Mouse (Mus musculus) layer of hippocampus, postnatal 14 days (tissue): ENCODE measurements around the gene Cog2. TPM values are rescaled to one million over a fixed set of nuclear protein-coding genes. Genes with fewer than 3 reads are reported as not detected.

ENCODE experiments used
- DNase-seq, 2 experiments: peaks; one replicate each; pipeline ENCODE4 v3.0.0; 2021 to 2022; ENCODE audit warnings: low spot score in 2 of 2, mixed read lengths in 1 of 2
- total RNA-seq, 2 experiments: library from RNA; stranded (reverse); gene quantifications; 2 replicates each; pipeline ENCODE4 v1.2.3; 2021

The Cog2 gene
- total RNA-seq, 2 experiments from 2014 or later, result 33.7 to 38.2 TPM

DNA sequence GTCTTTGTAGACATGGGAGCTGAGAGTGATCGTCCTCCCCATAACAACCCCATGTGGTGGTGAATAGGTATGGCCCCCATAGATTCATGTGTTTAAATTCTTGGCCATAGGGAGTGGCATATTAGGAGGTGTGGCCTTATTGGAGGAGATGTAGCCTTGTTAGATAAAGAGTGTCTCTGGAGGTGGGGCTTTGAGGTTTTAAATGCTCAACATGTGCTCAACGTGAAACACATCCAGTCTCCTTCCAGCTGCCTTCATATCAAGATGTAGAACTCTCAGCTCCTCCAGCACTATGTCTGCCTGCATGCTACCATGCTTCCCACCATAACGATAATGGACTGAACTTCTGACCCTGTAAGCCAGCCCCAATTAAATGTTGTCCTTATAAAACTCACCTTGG is 4.5 kb upstream of the Cog2 start:
- no peak for DNase-seq

DNA sequence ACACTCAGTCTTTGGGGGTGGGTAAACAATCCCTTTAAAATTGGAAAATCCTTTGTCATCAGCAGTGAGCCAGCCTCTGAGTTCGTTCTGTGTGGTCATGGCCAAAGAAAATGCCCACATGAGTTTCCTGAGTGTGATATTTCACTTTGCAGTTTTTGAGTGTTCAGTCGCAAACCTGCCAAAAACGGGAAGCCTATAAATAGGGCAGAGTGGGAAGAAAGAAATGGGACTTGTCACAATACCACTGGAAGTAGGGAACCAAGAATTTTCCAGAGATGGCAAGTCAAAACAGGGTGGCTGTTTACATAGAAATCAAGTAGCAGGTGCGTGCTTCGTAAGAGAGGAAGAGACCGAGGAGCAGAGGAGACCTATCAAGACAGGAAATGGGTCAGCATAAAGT is 4.0 kb upstream of the Cog2 start:
- no peak for DNase-seq

DNA sequence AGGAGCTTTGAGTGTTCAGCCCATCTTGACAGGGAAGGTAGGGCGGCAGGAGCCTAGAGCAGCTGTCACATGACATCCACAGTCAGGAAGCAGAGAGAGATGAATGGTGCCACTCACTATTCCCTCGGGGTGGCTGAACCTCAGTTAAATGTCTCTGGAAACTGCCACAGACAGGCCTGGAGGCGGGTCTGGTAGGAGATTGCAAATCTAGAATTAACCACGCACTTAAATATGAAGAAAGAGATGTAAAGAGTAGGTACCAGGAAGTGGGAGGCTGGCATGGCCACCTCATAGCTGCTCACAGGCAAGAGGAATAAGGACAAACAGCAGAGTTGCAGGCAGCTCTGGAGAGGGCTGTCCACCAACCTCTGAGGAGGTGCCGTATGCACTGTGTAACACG is 3.4 kb upstream of the Cog2 start:
- DNase-seq, result no peak

DNA sequence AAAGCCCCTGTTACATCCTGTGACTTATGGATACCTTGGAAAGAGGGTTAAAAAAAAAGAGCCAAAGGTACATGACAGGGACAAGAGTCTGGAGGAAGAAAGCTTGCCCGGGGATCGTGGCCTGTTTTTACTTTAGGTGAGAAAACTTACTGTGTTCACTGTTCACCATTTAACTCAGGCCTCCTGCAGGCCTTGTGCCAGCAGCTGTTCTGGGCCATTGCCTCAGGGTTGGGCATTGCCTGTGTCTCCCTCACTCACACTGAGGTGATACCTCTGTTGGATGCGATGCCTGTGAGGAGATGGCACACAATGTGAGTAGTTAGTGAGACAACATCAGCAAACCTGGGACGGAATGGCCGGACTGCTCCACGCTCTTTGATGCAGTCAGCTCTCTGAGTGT is 1.4 kb downstream of the Cog2 start:
- DNase-seq, result no peak

DNA sequence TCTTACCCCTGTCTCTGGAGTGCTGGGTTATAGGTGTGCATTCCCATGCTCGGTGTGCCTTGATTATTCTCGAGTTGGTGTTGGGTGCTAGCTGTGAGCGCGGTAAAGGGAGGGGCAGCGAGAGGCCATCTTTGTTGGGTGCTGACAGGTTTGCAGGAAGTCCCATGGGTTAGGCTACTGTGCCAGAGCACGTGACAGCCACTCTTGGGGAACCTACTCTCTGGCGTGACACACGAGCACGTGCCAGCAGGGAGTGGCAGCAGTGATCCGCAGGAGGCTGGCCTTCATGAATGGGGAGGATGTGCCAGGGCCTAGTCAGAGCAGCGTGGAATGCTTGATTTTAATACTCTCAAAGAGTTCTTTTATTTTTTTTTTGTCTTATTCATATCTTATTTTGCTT is 5.7 kb downstream of the Cog2 start:
- DNase-seq, result no peak

DNA sequence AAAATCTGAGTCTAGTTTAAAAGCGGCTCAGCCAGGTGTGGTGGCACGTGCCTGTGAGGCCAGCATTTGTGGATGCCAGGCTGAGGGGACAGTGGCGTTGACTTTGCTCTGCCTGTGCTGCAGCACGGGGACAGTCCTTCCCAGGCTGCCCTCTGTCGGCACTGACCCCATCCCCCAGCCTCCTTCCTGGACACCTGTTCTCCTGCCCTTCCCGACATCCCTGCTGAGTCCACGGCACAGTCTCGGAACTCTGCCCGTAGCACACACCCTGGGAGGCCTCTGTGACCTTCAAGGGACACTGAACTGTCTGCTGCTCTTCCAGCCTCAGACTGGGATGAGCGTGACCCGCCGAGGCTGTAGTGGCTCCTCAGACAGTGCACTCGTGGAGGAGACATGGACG is 9.5 kb downstream of the Cog2 start:
- no peak for DNase-seq

DNA sequence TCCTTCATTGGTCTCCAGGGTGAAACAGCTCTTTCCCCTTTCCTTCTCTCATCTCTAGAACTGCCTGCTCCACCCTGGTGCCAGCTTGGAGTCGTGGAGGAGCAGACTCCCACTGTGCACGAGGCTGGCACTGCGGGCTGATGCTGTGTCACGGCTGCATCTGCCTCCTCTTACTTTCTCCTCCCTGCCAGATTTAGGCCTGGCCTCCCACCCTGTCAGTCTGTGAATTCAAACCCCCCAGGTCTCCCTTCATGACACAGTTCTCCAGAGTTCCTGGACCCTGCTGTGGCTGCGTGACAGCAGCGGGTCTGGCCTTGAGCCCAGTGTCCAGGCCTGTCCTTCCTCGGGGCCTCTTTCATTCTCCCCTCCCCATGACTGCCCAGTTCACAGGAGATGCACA is 10.0 kb downstream of the Cog2 start:
- DNase-seq, result no peak

DNA sequence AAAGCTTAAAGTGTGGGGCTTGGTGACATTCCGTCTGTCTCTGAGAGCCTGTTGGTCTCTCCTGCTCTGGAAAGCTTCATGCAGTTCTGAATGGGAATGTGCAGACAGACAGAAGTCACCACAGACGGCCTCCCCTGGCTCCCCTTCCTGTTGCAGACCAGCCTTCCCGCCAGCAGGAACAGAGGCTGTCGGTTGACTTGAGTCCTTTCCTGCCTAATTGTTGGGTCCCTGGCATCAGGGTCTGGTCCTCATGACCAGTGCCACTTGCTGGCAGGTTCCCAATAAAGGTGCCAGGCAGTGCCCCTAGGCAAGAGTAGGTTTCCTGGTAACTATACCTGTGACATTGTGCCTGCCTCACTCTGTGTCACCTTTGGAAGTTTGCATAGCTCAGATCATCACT is 10.4 kb downstream of the Cog2 start:
- no peak for DNase-seq

DNA sequence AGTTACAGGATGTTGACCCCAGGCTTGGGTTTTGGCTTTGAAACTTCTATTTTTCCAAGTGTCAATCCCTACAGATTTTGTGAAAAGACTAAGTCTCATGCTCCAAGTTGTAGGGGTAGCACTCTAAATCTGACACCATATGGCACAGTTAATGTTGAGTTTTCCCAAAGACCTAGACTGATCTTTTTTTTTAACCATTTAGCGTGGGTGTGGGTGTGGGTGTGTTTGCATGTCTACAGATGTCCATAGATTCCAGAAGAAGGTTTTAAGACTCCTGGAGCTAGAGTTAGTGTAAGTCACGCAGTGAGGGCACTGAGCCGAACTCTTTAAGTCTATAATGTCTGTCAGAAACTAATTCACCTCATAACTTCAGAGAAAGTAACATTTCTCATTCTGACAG is 12.1 kb downstream of the Cog2 start:
- no peak for DNase-seq

DNA sequence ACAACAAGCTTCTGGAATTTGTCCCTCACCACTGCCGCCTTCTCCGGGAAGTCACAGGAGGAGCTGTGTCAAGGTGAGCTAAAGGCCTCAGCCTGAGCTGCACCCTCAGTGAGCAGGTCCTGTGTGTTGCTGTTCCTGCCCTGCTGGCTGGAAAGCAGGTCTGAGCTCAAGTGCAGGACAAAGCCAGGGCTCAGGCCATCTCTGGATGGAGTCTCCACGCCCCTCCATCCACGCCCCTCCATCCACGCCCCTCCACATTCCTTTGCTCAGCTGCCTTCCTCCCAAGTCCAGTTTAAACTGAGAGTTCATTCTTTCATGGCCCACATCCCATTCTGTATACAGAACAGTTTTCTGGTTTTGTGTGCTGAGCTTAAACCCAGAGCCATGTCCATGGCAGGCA is 14.9 kb downstream of the Cog2 start:
- no peak for DNase-seq

DNA sequence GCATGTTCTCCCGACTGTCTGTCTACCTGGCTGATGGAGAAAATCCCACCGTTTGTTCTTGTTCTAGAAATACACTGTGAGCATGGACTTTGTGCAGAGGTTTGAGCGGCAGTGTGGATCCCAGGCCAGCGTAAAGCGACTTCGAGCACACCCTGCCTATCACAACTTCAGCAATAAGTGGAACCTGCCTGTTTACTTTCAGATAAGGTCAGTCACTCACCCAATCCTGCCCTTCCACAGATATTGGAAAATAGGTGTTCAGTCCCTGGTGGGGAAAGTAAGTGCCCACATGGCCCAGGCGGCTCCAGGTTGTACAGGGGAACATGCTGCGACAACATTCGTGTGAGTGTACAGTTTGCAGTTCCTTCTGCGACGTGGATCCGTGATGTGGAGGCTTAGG is 20.3 kb downstream of the Cog2 start:
- DNase-seq, result no peak

DNA sequence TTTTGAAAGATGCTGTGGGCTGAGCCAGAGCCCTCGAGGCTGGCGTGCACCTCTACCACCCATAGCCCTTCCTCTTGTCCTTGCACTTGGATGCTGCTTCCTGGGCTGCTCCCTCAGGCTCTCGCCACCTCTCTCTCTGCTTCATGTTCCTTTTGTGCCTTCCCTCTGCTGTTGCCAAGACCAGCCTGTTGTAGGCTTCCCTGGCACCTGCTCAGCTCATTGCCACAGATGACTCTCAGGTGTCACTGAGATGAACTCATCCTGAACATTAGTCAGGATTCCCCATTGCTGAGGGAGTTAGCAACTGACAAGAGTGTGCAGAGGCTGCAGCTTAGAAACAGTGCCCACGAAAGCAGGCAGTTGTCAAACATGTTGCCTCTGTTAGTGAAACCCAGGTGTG is 21.4 kb downstream of the Cog2 start:
- no peak for DNase-seq

DNA sequence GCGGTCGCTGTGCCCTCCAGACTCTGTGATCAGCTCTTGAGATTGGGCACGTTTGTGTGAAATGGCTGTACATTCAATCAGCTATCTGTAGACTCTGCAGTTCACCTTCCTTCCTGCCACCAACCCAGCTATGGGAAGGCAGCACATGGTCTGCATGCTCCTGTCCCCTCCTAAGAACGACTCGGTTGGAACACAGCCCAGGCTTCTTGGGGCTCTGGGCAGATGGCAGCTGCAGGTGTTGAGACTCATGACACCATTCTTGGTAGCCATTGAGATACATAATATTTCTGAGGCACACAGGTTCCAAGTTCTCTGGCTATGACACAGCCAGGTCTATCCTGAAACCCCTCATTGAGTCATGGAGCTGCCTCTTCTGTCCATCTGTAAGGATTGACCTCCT is 22.7 kb downstream of the Cog2 start:
- no peak for DNase-seq

DNA sequence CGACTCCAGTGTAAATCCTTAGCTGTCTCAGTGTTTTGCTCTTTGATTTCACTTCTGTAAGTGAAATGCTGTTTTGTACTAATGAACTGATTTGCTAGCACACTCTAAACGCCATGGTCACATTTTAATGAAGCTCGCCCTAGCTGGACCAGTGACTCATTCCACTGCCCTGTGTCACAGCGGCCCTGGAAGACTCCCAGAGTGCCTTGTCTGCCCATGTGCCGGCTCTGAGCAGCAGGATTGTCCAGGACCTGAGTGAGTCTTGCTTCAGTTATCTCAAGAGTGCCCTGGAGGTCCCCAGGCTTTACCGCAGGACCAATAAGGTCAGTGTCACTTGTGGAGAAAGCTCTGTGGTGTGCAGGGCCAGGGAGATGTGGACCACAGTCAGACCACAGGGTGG is 25.8 kb downstream of the Cog2 start:
- DNase-seq, result no peak

DNA sequence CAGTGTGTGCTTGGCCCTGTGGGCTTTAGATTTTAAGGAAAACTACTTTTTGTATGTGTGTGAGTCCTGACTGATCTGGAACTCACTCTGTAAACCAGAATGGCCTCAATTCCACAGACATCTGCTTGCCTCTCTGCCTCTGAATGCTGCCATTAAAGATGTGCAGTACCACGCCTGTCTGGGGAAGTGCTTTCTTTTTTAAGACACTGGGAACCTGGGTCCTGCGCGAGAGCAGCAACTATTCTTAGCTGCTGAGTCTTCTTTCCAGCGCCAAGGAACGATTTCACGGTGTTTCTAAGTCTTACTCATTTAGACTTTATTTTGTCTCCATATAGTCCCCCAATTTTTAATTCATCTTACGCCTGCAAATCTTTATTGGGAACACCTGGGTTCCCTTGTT is 26.2 kb downstream of the Cog2 start:
- no peak for DNase-seq

DNA sequence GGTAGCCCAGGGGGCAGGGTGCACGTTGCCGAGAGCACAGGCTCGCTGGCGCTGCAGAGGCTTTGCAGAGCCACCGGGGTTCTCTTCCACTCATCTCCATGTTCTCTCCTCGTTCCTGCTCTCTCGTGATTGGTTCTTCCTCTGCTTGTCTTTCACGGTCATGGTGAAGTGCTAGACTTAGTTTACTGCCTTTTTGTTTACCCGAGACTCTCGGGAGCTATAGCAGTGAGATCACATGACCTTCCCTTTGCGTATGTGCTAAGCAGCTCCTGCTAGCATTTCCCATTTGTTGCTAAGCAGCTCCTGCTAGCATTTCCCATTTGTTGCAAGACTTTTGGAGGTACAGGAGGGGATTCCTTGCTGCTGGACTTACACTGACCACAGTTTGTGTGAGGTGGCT is 26.7 kb downstream of the Cog2 start:
- DNase-seq, result no peak

DNA sequence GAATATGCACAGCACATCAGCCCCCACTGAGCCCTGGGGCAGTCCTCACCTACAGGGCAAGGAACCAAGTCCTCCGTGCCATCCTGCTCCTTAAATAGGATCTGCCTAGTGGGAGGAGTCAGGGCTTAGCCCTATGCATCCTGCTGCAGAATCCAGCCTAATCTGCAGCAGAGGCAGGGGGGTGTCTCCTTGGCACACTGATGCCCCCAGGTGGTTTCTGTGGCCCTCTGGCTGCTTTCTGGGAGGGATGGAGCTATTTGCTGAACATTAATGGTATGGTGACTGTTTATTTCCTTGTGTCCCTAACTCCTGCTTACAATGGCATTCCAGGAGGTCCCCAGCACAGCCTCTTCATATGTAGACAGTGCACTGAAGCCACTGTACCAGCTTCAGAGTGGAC is 27.6 kb downstream of the Cog2 start:
- no peak for DNase-seq

DNA sequence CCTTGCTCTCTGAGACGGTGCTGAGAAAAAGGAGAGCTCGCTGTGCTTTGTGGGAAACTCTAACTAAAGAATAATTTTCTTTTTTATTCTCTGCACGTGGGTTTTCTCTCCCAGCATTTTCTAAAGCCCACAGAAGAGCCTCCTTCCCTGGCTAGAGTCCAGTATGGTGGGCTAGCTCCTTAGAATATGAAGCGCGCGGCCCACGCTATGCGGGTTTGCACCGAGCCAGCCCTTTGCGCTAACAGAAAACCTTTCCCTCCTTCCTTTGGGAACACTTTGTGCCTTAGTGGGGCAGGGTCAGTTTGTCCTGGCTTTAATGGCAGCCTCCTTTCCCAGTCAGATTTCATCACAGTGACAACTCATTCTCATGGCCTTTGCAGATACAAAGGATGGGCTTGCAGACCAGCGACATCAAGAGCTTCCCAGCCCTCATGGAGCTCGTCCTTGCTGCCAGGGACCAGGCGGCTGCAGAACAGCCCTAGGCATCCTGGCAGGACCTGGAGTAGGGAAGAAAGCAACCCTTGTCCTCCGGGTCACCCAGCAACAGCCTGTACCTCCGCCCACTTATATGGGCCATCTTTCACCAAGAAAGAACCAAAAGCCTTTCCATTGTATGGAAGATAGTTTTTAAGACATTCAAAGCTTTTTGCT is 30.6 kb downstream of the Cog2 start:
- DNase-seq, result peak in 1 of 2 experiments; percentile 56

DNA sequence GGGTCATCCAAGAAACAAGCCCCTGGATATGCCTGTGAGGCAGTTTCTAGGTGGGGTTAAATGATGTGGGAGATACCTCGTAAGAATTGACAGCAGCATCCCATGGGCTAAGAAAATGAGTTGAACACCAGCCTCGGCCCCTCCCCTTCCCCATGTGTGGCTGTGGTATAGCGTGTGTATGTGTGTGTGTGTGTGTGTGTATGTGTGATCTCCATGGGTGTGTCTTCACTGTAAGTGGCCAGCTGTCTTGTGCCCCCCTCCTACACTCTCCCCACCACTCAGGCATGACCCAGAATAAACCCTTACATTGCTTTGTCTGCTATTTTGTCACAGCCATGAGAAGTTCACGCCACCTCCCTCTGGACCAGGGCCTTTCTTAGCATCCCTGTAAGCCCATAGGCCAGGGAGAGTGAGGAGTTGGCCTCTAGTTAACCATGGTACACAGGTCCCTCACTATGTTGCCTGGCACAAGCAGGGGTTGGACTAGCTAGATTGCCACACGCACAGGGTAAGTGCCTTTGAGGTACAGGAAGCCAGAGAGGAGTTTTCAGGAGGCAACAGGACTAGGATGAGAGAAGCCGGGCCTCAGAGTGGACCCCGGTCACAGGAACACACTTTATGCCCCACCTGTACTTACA is 34.7 kb downstream of the Cog2 start:
- no peak for DNase-seq

DNA sequence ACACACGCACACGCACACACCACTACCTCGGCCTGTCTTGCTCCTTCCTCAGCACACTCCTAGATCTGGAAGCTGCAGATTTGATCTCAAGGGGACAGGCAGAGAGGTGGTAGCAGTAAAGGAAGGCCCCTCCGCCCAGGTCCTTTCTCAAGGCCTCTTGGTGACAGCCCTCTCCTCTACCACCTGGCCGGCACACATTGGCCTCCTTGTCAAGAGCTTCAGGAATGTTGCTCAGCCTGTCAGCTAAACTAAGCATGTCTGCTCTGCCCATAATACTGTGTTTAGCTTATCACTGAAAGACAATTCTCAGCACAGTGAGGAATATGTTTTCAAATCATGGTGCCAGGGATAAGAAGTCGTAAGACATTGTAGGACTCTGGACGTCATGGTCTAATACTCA is 35.6 kb downstream of the Cog2 start:
- no peak for DNase-seq

DNA sequence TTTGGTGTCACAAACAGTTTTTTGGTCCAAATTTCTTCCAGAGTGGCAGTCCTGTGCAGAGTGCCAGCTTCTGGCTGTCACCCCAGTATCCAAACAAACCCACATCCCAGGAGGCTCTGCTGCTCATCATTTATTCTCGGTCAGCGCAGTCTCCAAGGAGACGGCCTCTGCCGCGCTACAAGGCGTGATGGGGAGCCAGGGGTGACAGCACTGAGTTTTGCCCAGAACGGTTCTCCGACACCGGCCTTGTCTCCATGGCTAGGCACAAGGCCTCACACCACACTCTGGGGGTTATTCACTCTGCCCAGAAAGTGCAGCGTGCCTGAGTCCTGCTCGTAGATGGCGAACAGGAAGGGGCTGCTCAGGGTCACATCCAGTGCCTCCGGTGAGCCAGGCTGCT is 36.1 kb downstream of the Cog2 start:
- peak; percentile 65 to 87 for DNase-seq

DNA sequence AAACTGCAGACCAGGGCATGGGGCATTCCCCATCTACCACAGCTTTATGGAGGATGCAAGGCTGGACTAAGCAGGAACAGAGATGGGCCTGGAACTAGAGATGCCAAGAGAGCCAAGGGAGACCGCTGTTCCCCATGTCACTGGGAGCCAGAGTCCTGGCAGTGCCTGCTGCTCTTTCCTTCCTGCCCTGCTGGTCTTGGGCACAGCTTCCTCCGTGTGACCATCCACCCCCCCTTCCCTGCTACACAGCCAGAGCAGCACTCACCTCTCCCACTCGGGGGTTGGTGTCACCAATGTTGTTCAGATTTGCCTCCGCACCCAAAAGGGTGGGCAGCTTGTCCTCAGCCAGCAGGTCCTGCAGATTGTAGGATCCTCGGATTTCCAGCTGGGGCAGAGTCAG is 36.9 kb downstream of the Cog2 start:
- DNase-seq, result no peak

DNA sequence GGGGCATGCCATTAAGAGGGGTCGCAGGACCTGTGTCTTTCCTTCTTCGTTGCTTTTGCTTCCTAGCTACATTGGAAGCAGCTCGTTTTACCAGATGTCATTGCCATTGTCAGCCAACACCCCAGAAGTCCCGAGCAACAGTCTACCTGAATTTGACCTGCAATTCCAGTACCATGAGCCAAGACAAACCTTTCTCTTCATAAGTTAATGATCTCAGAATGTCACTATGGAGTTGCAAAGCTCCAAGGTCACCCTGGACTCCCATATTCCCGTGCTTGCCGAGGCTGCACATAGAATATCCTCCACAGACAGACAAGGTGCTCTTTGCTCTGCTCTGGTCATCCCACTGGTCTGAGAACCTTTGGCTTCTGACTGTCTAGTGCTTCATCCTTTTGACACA is 46.6 kb downstream of the Cog2 start:
- no peak for DNase-seq

DNA sequence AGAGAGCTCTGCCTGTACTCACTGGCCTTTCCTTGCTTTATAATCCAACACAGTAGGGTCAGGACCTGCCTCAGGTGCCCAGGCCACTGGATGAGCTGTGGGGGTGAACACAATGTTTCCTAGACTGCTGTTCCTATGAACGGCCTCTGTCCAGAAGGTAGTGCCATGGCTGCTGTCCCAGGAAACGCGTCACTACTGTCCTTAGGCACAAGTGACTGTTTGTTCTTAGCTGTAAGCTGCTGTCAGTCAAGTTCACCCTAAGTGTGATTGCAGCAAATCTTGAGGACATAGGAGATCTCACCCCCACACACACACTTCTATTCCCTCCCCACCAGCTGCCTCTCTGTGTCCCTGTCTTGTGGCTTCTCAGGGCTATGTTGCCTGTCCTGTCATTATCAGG is 47.0 kb downstream of the Cog2 start:
- DNase-seq, result no peak
